Mouse (Mus musculus) urinary bladder, postnatal 10 days (tissue): ENCODE data around the gene Dip2b.

Experiments
- DNase-seq: peaks from one replicate; pipeline ENCODE4 v3.0.0; 2022; ENCODE audit warnings: low spot score

Gene Dip2b

GRCm38 (mm10) chr15:100050940-100051339 lies 12.5 kb downstream of the Dip2b start:
- DNase-seq = no peak

GRCm38 (mm10) chr15:100052726-100053125 lies 14.3 kb downstream of the Dip2b start:
- DNase-seq = no peak

GRCm38 (mm10) chr15:100056397-100056908 lies 18.0 kb downstream of the Dip2b start:
- no peak for DNase-seq

- DNase-seq = no peak
Observed at GRCm38 (mm10) chr15:100057698-100058097, 19.2 kb downstream of the Dip2b start.

GRCm38 (mm10) chr15:100058143-100058542 lies 19.7 kb downstream of the Dip2b start:
- no peak for DNase-seq

GRCm38 (mm10) chr15:100058912-100059311 lies 20.4 kb downstream of the Dip2b start:
- no peak for DNase-seq

GRCm38 (mm10) chr15:100059626-100060311 lies 21.3 kb downstream of the Dip2b start:
- no peak for DNase-seq

- DNase-seq = no peak
Observed at GRCm38 (mm10) chr15:100060513-100061140, 22.2 kb downstream of the Dip2b start.

- no peak for DNase-seq
Observed at GRCm38 (mm10) chr15:100061377-100061776, 22.9 kb downstream of the Dip2b start.

GRCm38 (mm10) chr15:100063229-100063773 lies 24.8 kb downstream of the Dip2b start:
- no peak for DNase-seq

- DNase-seq = no peak
Observed at GRCm38 (mm10) chr15:100066702-100067101, 28.2 kb downstream of the Dip2b start.

GRCm38 (mm10) chr15:100069101-100069500 lies 30.6 kb downstream of the Dip2b start:
- no peak for DNase-seq

GRCm38 (mm10) chr15:100070021-100070420 lies 31.6 kb downstream of the Dip2b start:
- DNase-seq = no peak

GRCm38 (mm10) chr15:100071819-100072218 lies 33.4 kb downstream of the Dip2b start:
- DNase-seq = no peak

GRCm38 (mm10) chr15:100073696-100074453 lies 35.4 kb downstream of the Dip2b start:
- no peak for DNase-seq

- no peak for DNase-seq
Observed at GRCm38 (mm10) chr15:100074754-100075153, 36.3 kb downstream of the Dip2b start.

GRCm38 (mm10) chr15:100076362-100076761 lies 37.9 kb downstream of the Dip2b start:
- DNase-seq = no peak

GRCm38 (mm10) chr15:100080833-100081477 lies 42.5 kb downstream of the Dip2b start:
- DNase-seq = no peak

- DNase-seq = no peak
Observed at GRCm38 (mm10) chr15:100081478-100081998, 43.1 kb downstream of the Dip2b start.

- no peak for DNase-seq
Observed at GRCm38 (mm10) chr15:100082052-100082451, 43.6 kb downstream of the Dip2b start.

GRCm38 (mm10) chr15:100082733-100083132 lies 44.3 kb downstream of the Dip2b start:
- DNase-seq = no peak

GRCm38 (mm10) chr15:100083882-100084281 lies 45.4 kb downstream of the Dip2b start:
- DNase-seq = no peak
